Mouse (Mus musculus) kidney, postnatal 10 days (tissue): Measurements from ENCODE around the gene Gm7951.
"Not testable (repeated sequence)": the region's sequence is repeated elsewhere in the genome, so short reads cannot be mapped to it uniquely, and the experiment has no call there.

ENCODE experiments used
- DNase-seq: peaks from one replicate; pipeline ENCODE4 v3.0.0; 2021; ENCODE audit warnings: mixed read lengths

Gene Gm7951

DNA sequence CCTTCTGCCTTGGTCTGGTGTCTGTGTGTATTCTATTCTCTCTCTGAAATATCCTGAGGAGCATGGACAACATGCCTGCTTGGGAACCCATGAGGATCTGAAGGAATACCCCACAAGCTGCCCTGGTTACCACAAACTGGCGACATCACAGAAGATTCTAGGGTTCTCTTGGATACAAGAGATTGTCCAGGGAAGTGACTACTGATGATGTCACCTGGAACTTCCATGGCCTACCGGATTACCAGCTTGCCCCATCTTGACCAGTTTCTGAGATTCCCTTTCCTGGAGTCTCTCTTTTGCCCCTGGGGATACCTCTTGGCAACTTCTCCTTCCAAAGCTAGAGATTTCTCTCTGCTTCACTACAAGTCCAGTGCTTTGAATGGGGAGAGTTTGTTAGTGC lies at the start of gene Gm7951:
Gene Gm7951, minus strand, starts transcription at position 101 of the 400 bp plus-strand sequence.
- DNase-seq = not testable (repeated sequence)

DNA sequence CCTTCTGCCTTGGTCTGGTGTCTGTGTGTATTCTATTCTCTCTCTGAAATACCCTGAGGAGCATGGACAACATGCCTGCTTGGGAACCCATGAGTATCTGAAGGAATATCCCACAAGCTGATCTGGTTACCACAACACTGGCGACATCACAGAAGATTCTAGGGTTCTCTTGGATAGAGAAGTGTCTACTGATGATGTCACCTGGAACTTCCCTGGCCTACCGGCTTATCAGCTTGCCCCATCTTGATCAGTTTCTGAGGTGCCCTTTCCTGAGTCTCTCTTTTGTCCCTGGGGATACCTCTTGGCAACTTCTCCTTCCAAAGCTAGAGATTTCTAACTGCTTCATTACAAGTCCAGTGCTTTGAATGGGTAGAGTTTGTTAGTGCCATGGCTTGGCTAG lies 45.4 kb upstream of the Gm7951 start, which contains the start of gene Gm17027:
Gene Gm17027, minus strand, starts transcription at position 101 of the 400 bp plus-strand sequence.
- DNase-seq = not testable (repeated sequence)

DNA sequence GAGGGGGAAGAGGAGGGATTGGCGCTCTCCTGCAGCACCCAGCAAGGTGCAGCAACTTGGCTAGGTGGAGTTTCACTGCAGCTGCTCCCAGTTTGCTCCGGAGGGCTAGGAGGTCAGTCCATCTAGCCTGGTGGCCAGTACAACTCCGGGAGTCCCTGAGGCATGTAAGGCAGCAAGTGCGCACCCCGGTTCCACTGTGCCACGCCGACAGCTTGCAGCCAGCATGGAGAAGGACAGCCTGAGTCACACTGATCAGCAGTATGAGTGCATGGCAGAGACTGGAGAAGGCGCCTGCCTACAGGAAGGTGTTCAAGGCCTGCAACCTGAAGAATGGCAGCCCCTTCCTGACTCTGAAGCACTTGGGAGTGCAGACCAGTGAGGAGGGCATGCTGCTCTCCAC lies 17.4 kb upstream of the Gm7951 start:
- DNase-seq = peak; percentile 11

DNA sequence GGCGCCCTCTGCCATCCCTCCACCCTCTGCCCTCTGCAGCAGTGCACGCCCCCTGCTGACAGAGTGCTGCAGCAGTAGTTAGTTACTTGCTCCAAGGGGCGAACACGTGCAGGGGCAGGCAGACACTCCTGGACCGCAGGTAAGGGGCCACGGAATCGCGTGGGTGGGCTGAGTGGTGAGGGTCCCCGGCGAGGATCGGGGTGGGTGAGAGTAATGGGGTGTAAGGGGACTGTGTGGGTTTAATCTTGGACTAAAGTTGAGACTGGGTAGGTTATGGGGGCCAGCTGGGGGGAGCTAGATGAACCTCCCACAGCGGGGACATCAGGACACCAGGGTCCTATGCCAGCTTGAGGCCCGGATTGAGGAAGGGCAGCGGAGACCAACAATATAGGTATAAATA lies 16.6 kb upstream of the Gm7951 start:
- DNase-seq = not testable (repeated sequence)
